Mouse (Mus musculus) heart, embryonic 15.5 days (tissue): ENCODE data around the gene Ccdc142. TPM values are rescaled to one million over a fixed set of nuclear protein-coding genes. Genes with fewer than 3 reads are reported as not detected.

Experiments
- ATAC-seq: fragments of 200-750 bp; cut with Nextera tagmentation; replicated peaks from 2 replicates; pipeline ENCODE4 v1.8.0; 2017; ENCODE audit warnings: low read depth, moderate TSS enrichment; ENCODE audit not compliant: insufficient number of reproducible peaks, insufficient read depth, low FRiP score
- H3K27ac ChIP-seq: fragments of 300-500 bp; sonication (generic); 2 replicates; pipeline ENCODE4 v1.5.1; 2015; ENCODE audit warnings: mild to moderate bottlenecking, inconsistent platforms
- H3K27me3 ChIP-seq: fragments of 300-500 bp; sonication (generic); 2 replicates; pipeline ENCODE4 v1.6.1; 2015; ENCODE audit warnings: inconsistent platforms
- H3K36me3 ChIP-seq: fragments of 300-500 bp; sonication (generic); 2 replicates; pipeline ENCODE4 v1.6.1; 2015; ENCODE audit warnings: mild to moderate bottlenecking, inconsistent platforms
- H3K4me1 ChIP-seq: fragments of 300-500 bp; sonication (generic); replicated peaks from 2 replicates; pipeline ENCODE4 v1.6.1; 2015; ENCODE audit warnings: inconsistent platforms
- H3K4me2 ChIP-seq: fragments of 300-500 bp; sonication (generic); 2 replicates; pipeline ENCODE4 v1.6.1; 2015; ENCODE audit warnings: inconsistent platforms, mild to moderate bottlenecking, moderate library complexity
- H3K4me3 ChIP-seq: fragments of 300-500 bp; sonication (generic); 2 replicates; pipeline ENCODE4 v1.5.1; 2015; ENCODE audit warnings: mild to moderate bottlenecking, inconsistent platforms
- H3K9ac ChIP-seq: fragments of 300-500 bp; sonication (generic); 2 replicates; pipeline ENCODE4 v1.6.1; 2015; ENCODE audit warnings: mild to moderate bottlenecking, inconsistent platforms
- H3K9me3 ChIP-seq: fragments of 300-500 bp; sonication (generic); replicated peaks from 2 replicates; pipeline ENCODE4 v1.6.1; 2016; ENCODE audit warnings: inconsistent platforms
- WGBS: fragments of 180-500 bp; shearing (Covaris S2); methylation state at CpG from one replicate; pipeline ENCODE4 v1.1.7; 2015; ENCODE audit warnings: mixed read lengths; 5-methylcytosine and 5-hydroxymethylcytosine counted together
- polyA plus RNA-seq: library from polyadenylated mRNA; unstranded; fragments of >200 nt; fragmentation: Nextera tagmentation; extraction: Ambion mirVana; gene quantifications from 2 replicates; pipeline ENCODE4 v1.2.1, GENCODE M21; 2015

Ccdc142 gene
- polyA plus RNA-seq, result 2.3 and 2.4 TPM in 2 replicates

DNA sequence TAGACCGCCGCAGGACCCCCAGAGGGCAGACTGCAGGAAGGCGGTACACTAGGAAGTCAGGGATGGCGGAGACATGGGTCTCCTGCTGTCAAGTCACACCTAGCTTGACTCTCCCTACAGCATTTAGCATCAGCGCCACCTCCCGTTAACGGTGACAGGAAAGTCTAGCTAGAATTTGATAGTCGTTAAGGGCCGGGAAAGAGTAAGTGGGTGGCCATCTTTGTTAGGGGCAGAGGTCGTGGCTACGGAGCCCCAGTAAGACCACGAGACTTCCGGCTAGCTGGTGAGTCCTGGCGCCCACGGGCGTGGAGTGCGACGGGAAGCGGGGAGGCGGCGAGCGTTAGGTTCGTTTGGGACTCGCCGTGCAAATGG is at the start of gene Ccdc142, which contains the start of gene Gm42688:
Ccdc142 (plus strand) TSS at position 286 of the 372 bp plus-strand sequence.
Gm42688 (plus strand) TSS at position 302 of the 372 bp plus-strand sequence.
- H3K9ac ChIP-seq, result peak within 1 kb of the TSS; percentile 79
- H3K27me3 ChIP-seq, result peaks cover 11% of the 10 kb centered on the region
- H3K36me3 ChIP-seq, result peaks cover 3% of the 10 kb centered on the region; the same call in 1 of the 2 replicates
- WGBS, result under 1% methylated on average over 25 of the region's 25 CpGs
- ATAC-seq, result peak; percentile 86
- peak within 1 kb of the TSS; percentile 84 for H3K4me3 ChIP-seq
- peaks cover 16% of the 10 kb centered on the region for H3K4me1 ChIP-seq
- H3K4me2 ChIP-seq, result peak within 1 kb of the TSS; percentile 96
- H3K9me3 ChIP-seq, result no peaks in the 10 kb centered on the region
- peak within 1 kb of the TSS; percentile 84 for H3K27ac ChIP-seq

GRCm38 (mm10) chr6:83053136-83053960 is 48.1 kb upstream of the Ccdc142 start:
- H3K4me2 ChIP-seq, result peak overlapping the region; percentile 95
- H3K4me1 ChIP-seq, result peaks cover 26% of the 10 kb centered on the region
- H3K9ac ChIP-seq, result peak overlapping the region; percentile 85
- WGBS, result 2% methylated on average over 26 of the region's 26 CpGs
- peak overlapping the region; percentile 80 for H3K27ac ChIP-seq
- H3K27me3 ChIP-seq, result no peaks in the 10 kb centered on the region
- no peak for ATAC-seq
- no peaks in the 10 kb centered on the region for H3K9me3 ChIP-seq
- H3K36me3 ChIP-seq, result peaks cover 17% of the 10 kb centered on the region
- peak overlapping the region; percentile 81 for H3K4me3 ChIP-seq

DNA sequence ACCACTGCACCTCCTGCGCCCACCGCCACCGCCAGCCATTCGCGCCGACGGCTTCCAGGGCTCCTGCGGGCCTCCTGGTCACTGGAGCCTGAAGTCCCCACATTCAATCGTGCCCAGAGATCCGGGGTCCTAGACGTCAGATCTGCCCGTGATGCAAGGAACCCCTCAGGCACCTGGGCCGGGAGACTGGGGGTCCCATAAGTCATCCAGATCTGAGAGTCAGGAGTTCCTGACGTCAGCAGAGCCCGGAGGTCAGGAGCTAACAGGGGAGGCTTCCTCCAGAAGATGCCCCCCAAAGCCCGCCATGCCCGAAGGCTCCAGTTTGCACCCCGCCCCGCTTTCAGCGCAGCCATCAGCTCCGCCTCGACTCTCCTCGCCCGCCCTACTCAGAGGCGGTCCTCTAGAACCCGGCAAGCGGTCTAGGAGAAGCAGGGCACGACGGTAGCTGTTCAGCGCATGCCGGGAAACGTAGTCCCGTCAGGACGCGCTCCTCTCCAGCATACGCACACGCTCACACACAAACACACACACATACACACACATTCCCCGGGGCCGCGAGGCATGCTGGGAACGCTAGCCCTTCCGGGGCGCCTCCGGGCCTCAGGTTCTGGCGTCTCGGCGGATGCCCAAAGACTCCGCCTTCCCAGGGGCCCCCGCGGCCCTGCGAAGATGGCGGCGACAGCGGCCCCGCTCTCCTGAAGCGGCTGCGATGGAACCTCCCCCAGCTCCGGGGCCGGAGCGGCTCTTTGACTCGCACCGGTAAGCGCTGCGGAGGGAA is 47.1 kb upstream of the Ccdc142 start, which contains the start of gene Aup1:
Aup1 (plus strand) TSS at position 448 of the 778 bp plus-strand sequence.
- ATAC-seq, result peak; percentile 95
- H3K27ac ChIP-seq, result peak within 1 kb of the TSS; percentile 80
- H3K9me3 ChIP-seq, result no peaks in the 10 kb centered on the region
- H3K9ac ChIP-seq, result peak within 1 kb of the TSS; percentile 85
- H3K27me3 ChIP-seq, result 0 out of 2 replicates have a peak, but pooled peaks cover 3% of the 10 kb centered on the region
- H3K4me2 ChIP-seq, result peak within 1 kb of the TSS; percentile 95
- peak within 1 kb of the TSS; percentile 81 for H3K4me3 ChIP-seq
- peaks cover 26% of the 10 kb centered on the region for H3K4me1 ChIP-seq
- H3K36me3 ChIP-seq, result peaks cover 17% of the 10 kb centered on the region
- under 1% methylated on average over 64 of the region's 64 CpGs for WGBS

- Histone ChIP-seq H3K27ac (peak within 1 kb of the TSS; percentile 80), H3K9me3 (no peaks in the 10 kb centered on the region), H3K4me3 (peak within 1 kb of the TSS; percentile 81), H3K36me3 (peaks cover 17% of the 10 kb centered on the region), H3K4me1 (peaks cover 26% of the 10 kb centered on the region), H3K4me2 (peak within 1 kb of the TSS; percentile 95), H3K9ac (peak within 1 kb of the TSS; percentile 85), H3K27me3 (peaks cover 4% of the 10 kb centered on the region; the same call in 1 of the 2 replicates)
- under 1% methylated on average over 50 of the region's 50 CpGs for WGBS
- peak; percentile 23 for ATAC-seq
Measured at GRCm38 (mm10) chr6:83054871-83055431, 46.5 kb upstream of the Ccdc142 start, which contains the start of gene Htra2. TSS of gene Htra2 (minus strand) at chr6:83055273.

- Histone ChIP-seq H3K4me3 (no peak within 1 kb of the TSS), H3K9me3 (no peaks in the 10 kb centered on the region), H3K27ac (no peak within 1 kb of the TSS), H3K27me3 (peaks cover 32% of the 10 kb centered on the region), H3K4me2 (no peak within 1 kb of the TSS), H3K9ac (no peak within 1 kb of the TSS), H3K36me3 (peaks cover 9% of the 10 kb centered on the region), H3K4me1 (peaks cover 21% of the 10 kb centered on the region)
- WGBS, result 70% methylated on average over 3 of the region's 3 CpGs
- no peak for ATAC-seq
Measured at GRCm38 (mm10) chr6:83057790-83058189, 43.6 kb upstream of the Ccdc142 start, which contains the start of gene Dqx1. TSS of gene Dqx1 (plus strand) at chr6:83057844.

DNA sequence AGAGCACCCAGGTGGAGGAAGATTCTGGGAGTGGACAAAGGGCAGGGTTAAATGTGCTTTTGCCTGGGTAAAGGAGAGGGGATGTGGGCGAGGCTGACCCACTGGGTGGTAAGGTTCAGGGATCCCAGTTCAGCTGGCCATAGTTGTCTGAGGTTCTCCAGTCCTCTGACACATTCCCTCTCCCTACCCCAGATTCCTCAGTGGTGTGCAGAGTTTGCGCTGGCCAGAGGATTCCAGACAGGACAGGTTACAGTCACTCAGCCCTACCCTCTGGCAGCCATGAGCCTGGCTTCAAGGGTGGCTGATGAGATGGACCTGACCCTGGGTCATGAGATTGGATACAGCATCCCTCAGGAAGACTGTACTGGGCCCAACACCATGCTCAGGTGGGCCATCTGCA is 42.7 kb upstream of the Ccdc142 start:
- Histone ChIP-seq H3K27me3 (peaks cover 42% of the 10 kb centered on the region), H3K4me3 (no peak overlapping the region), H3K9ac (no peak overlapping the region), H3K4me1 (peaks cover 12% of the 10 kb centered on the region), H3K9me3 (no peaks in the 10 kb centered on the region), H3K4me2 (no peak overlapping the region), H3K27ac (no peak overlapping the region), H3K36me3 (peaks cover 9% of the 10 kb centered on the region)
- no peak for ATAC-seq
- WGBS, result 82% methylated on average over 2 of the region's 2 CpGs

GRCm38 (mm10) chr6:83065995-83066394 is 35.4 kb upstream of the Ccdc142 start:
- H3K4me3 ChIP-seq, result no peak overlapping the region

DNA sequence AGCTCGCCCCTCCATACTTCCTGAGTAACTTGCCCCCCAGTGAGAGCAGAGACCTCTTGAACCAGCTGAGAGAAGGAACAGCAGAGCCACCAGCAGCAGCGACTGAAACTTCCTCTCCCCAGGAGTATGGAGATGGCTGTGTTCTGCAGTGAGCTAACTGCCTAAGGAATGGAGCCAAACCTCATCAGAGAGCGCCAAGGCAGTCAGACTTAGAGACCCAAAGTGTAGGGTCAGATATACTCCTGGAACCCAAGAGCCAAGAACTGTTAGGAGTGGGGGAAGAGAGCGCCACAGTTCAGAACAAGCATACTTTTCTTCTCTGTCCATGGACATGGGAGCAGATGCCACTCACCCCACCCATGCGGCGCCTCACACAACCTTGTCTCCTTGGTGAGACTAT is 35.0 kb upstream of the Ccdc142 start:
- H3K27me3 ChIP-seq, result peaks cover 100% of the 10 kb centered on the region
- H3K4me1 ChIP-seq, result peaks cover 30% of the 10 kb centered on the region
- no peaks in the 10 kb centered on the region for H3K36me3 ChIP-seq
- 28% methylated on average over 6 of the region's 6 CpGs for whole genome bisulfite sequencing
- no peak for ATAC-seq
- H3K9me3 ChIP-seq, result no peaks in the 10 kb centered on the region
- no peak overlapping the region for H3K4me3 ChIP-seq
- no peak overlapping the region for H3K4me2 ChIP-seq
- H3K9ac ChIP-seq, result no peak overlapping the region
- no peak overlapping the region for H3K27ac ChIP-seq

More at GRCm38 (mm10) chr6:83065995-83066394, 35.4 kb upstream of the Ccdc142 start:
- Histone ChIP-seq H3K9me3 (no peaks in the 10 kb centered on the region), H3K4me2 (no peak overlapping the region), H3K4me1 (peaks cover 26% of the 10 kb centered on the region), H3K36me3 (no peaks in the 10 kb centered on the region), H3K27me3 (peaks cover 100% of the 10 kb centered on the region), H3K27ac (no peak overlapping the region), H3K9ac (no peak overlapping the region)
- 38% methylated on average over 8 of the region's 8 CpGs for WGBS
- no peak for ATAC-seq

- Histone ChIP-seq H3K9me3 (no peaks in the 10 kb centered on the region), H3K4me1 (peaks cover 30% of the 10 kb centered on the region), H3K4me2 (peak overlapping the region; percentile 57), H3K27ac (no peak overlapping the region), H3K36me3 (no peaks in the 10 kb centered on the region), H3K4me3 (peak overlapping the region; percentile 37), H3K9ac (0 out of 2 replicates have a peak overlapping the region, but pooled peaks have one; percentile 2), H3K27me3 (peaks cover 99% of the 10 kb centered on the region)
- WGBS, result 12% methylated on average over 8 of the region's 8 CpGs
- no peak for ATAC-seq
Measured at GRCm38 (mm10) chr6:83068221-83068620, 33.2 kb upstream of the Ccdc142 start.

DNA sequence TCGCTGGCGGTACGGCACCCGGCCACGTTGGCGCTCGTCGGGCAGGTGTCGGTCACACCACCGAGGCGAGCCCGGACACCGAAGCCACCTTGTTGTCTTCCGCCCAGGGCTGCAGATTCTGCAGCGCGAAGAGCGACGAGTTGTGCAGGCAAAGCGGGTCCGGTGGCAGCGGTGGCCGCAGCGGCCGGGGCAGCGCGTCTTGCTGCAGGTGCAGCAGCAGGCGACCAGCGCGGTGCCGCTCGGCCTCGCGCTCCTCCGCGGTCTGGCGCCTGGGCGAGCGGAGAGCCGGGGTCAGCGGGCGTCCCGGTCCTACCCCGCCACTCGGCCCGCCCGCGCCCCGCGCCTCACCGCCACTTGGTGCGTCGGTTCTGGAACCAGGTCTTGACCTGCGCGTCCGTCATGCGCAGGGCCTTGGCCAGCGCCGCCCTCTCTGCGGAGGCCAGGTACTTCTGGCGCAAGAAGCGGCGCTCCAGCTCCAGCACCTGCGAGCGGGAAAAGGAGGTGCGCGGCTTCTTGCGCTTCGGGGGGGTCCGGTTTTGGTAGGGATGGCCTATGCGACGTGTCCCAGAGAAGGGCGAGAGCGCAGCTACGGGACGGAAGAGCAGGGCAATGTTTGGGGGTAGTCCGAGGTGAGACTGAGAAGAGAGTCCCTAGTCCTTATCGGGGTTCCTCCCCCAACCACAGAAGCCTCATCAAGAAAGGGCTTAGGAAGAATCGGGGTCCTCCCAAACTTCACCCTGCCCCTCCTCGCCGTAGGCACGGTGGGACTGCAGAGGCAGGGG is 32.5 kb upstream of the Ccdc142 start:
- peaks cover 30% of the 10 kb centered on the region for H3K4me1 ChIP-seq
- peaks cover 99% of the 10 kb centered on the region for H3K27me3 ChIP-seq
- no peaks in the 10 kb centered on the region for H3K9me3 ChIP-seq
- 0 out of 2 replicates have a peak overlapping the region, but pooled peaks have one; percentile 2 for H3K9ac ChIP-seq
- H3K36me3 ChIP-seq, result no peaks in the 10 kb centered on the region
- peak overlapping the region; percentile 37 for H3K4me3 ChIP-seq
- no peak overlapping the region for H3K27ac ChIP-seq
- peak overlapping the region; percentile 57 for H3K4me2 ChIP-seq
- ATAC-seq, result no peak
- under 1% methylated on average over 81 of the region's 81 CpGs for WGBS
